Mouse (Mus musculus) spleen, adult 18-20 months (tissue): ENCODE data around the gene A2ml1.
"Not testable (repeated sequence)": the region's sequence is repeated elsewhere in the genome, so short reads cannot be mapped to it uniquely, and the experiment has no call there.

Experiments
- DNase-seq, 2 experiments: peaks; one replicate each; pipeline ENCODE4 v3.0.0; 2022; ENCODE audit warnings: mixed read lengths in 2 of 2

A2ml1 gene

DNA sequence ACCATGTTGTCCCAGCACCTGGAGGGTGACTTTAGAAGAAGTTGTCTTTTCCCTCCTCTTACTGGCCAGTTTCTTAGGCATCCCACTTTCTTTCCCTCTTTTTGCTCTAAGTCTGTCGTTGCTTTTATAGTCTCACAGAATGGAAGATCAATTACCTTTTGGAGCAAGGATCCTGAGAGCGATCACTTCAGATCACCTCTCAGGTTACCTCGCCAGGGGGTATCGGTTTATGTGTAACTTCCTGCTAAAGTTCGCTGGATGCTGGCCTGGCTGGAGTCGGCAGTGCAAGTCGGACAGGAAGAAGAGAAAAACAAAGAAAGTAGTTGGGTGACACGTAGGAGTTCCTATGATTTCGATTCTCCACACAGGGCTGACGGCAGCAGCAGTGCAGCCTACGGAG, at the start of gene A2ml1:
Gene A2ml1, minus strand, starts transcription at position 101 of the 400 bp plus-strand sequence.
- DNase-seq: no peak

DNA sequence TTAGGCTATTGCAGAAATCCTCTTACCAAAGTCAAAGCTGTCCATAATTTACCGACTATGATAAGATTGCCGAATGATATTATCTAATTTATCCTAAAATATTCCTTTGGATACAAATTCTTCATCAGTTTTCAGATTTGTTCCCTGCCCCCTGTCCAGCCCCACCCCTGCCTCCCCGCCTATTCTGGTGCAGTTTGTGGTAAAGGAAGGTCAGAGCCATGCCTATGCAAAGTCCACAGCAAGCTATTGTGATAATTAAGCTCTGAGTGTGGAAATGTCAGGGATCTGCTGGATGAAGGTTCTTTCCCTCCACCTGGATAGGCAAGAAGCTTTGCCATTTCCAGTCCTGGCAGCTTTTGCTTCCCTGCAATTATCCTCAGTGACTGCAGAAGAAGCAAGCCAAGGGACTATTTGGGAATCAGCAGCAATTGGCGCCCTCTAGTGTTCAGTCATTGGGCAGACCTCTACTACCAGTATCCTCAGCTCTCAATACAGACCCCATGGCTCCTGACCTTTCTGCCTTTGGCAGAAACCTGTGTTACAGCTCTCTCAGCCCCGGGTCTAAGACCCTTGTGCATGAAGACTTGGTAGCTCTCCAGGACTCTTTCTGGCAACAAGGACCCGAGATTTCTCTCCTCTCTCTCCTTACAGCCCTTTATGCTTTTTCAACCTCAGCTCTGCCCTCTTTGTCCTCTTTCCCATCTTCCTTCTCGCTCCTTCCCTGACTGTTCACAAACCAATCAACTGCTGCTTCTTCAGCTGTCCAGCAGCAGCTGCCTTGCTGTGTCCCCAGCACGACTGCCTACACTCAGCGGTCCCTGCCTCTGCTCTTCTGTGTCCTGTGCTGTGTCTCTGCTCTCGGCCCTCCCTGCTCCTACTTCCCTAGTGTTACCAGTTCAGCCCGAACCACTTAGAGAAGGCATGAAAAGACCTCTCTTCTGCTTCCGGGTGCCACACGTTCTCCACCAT, 48.6 kb upstream of the A2ml1 start:
- DNase-seq: peak in 1 of 2 experiments; percentile 28

DNA sequence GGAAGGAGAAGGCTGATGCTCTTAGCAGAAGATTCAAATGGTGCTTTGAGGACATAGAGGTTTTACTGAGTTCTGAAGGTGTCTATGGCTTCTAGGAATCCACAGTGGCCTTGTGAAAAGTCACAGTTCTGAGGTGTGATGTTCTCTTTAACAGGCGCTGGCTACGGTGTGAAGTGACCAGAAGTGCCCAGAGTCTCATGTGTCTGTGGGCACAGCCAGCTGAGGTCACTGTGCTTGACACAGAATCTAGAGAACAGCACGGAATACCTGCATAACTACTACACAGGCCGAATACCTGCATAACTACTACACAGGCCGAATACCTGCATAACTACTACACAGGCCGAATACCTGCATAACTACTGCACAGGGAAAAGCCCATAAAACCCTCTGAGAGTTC, 43.8 kb upstream of the A2ml1 start:
- DNase-seq: not testable (repeated sequence)

DNA sequence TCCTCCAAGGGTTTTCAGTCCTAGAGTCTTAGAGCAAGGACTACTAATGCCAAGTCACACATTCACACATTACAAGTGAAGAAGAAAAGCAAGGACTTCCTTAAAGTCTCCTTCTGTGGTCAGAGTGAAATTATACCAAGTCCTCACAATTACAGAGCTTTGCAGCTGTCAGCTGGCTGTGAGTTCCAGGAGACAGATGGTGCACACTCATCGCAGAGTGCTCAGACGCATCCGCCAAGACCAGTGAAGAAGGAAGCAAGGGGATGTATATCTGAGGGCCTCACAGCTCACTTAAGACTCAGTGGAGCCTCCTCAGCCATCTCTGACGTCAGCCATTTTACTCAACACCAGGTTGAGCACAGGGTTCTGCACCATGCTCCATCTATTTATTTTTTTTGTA, 43.0 kb upstream of the A2ml1 start:
- no peak for DNase-seq

DNA sequence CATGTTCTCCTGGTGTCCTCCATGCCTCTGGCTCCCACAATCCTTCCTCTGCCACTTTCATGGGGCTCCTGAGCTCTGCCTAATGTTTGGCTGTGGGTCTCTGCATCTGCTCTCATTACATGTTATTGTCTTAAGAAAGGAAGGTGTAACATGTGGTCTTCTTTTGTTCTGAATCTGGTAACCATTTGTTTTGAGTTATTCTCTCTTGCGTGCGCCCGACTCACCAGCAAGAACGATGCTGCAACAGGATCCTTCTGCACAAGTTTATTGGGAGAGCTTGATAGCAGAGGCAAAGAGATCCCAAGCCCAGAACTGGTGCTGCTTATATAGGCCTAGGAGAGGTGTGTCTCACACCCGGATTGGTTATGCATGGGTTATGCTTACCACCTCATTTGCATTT, 42.0 kb upstream of the A2ml1 start, which contains the start of gene Klrb1a:
Gene Klrb1a, minus strand, starts transcription at position 101 of the 400 bp plus-strand sequence.
- not testable (repeated sequence) for DNase-seq

DNA sequence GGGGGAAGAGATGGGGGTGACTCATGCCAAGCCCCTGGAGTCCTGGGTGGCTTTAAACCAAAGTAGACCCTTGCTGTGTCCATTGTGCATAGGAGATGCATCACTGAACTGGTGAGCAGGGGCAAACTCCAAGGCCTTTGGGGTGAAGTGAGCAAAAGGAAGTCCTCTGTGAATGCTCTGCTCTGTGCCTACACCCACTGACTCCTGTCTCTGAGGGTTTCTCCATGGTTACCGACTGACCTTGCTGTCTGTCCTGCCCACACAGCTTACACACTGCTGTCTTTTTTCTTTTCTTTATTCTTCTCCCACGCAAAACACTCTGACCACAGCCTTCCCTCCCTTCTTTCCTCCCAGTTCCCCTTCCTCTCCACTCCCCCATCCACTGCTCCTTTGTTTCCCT, 41.3 kb upstream of the A2ml1 start:
- no peak for DNase-seq

DNA sequence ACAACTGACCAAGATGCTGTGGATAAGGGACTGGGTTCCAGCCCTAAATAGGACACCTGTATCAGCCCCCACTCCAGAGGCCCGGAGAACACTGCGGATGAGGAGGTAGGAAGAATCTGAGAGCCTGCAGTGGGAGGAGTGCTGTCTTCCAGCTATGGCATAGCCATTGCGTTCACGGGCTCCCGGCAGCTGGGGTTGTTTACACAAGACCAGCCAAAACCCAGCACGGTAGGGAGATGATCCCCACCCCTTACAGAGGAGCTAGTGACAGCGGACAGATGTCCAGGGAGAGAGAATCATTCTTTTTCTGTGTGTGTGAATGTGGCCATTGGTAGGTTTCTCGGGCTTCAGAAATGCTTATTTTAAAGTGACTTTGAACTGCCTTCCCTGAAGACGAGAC, 24.9 kb upstream of the A2ml1 start:
- DNase-seq: no peak

DNA sequence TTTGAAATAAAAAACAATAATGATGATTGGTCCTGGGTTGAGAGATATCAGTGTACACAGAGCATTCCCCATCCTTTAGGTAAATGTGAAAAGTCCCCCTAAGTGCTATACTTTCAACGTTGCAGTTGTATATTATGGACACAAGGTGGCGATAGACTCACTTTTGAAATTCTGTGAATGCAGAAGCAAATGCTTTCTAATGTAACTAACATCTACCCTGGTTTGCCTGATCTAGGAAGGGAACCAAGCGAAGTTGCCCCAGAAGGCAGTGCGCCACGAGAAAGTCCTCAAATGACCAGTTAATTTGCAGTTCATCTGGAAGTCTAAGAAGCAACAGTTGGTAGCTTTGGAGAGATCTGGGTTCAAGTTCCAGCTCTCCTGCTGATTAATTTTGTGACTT, 23.1 kb upstream of the A2ml1 start:
- DNase-seq: peak in 1 of 2 experiments; percentile 35

DNA sequence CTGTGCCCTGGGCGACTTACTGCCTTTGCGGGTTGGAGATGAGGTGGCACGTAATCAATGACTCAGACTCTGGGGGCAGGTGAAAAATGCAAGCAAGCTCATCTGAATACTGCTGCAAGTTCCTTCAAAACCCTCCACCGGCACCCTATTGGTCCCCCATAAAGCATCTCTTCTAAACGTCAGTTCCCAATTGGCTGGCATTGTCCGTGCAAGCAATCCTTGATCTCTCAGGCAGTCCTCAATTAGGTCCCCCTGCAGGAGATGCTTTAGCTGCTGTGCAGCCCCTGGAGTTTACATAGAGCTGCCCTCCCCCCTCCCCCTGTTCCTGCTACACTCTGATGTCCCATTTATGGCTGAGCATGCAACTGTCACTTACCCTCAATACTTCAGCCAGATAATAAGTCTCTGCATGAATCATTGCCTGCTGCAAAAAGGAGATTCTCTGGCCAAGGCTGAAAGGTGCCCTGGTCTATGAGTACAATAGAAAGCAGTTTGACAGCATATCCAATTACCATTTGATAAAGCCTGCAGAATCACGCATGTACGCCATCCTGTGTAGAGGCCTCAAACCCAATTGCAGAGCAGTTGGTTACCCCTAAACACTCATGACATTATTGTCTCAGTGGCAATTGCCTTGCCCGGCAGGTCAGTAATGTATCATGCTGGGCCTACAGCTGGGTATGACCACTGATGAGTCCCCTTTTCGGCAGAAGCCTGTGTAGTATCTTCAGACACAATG, 21.2 kb upstream of the A2ml1 start:
- DNase-seq: no peak

DNA sequence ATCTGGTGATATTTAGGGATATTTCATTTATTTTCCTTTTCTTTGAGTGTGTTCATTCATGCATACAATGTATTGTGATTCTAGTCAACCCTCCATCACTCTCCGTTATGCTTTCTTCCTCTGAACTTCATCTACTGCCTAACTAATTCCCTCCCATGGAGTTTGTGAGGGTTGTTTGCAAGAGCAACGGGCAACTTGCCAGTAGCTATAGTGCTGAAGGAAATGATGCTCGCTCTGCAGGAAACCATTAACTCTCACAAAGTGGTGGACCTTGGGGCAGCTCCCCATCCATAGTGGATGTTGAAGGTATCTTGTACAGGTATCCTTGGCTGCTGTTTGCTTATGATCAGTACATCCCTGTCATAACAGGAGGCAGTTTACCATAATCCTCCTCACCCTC, 20.6 kb upstream of the A2ml1 start:
- no peak for DNase-seq

DNA sequence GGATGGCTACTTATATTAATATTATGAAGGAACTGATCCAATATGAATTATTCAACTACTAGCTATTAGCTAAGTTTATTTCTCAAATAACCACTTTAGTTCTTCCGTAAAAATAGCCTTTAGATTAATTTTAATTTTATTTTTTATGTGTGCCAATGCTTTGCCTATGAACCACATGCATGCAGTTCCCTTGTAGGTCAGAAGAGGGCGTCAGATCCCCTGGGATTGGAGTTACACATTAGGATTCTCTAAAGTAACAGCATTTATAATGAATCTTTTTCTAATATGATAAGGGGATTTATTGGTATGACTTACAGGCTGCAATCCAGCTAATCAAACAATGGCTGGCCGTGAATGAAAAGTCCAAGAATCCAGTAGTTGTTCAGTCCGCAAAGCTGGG, 18.1 kb upstream of the A2ml1 start:
- no peak for DNase-seq

DNA sequence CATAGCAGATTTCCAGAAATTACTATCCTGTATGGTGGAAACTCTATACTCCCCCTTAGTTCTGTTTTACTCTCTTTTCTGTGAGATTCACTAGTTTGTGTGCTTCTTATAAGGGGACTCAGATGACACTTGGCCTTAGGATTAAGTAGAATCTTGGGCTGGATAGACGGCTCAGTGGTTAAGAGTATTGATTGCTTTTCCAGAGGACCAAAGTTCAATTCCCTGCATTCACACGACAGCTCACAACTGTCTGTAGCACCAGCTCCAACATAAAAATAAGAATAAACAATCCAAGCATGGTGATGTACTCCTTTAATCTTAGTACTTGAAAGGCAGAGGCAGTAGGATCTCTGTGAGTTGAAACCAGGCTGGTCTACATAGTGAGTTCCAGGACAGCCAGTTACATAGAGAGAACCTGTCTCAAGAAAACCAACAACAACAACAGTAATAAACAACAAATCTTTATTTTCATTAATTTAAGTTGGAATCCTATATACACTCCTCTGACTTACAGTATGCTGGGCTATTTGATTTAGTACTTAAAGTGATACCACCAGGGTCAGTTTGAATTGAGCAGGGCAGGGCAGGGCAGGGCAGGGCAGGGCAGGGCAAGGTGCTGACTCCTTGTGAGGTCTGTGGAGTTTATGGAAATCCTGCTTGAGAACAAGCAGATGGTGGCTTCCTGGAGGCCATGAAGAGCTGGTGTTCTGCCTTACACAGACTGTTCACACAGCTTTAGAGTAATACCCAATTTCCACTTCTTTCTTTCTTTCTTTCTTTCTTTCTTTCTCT, 17.0 kb upstream of the A2ml1 start:
- DNase-seq: no peak

DNA sequence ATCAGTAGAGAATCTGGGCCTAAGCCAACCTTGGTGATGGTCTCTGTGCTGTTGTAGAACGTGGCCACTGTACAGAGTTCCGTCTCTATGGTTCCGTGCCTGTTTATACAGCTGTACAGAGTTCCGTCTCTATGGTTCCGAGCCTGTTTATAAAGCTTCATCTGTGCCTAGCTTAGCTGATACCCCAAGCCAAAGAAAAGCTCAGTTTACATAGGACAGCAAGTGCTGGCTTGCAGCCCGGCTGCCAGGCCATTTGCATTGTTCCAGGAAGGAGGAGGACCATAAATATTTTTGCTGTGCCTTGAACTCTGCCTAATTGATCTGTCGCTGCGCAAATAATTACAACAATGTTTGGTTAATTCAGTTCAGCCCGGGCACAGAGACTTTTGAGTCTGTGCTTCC, 15.7 kb upstream of the A2ml1 start:
- no peak for DNase-seq

DNA sequence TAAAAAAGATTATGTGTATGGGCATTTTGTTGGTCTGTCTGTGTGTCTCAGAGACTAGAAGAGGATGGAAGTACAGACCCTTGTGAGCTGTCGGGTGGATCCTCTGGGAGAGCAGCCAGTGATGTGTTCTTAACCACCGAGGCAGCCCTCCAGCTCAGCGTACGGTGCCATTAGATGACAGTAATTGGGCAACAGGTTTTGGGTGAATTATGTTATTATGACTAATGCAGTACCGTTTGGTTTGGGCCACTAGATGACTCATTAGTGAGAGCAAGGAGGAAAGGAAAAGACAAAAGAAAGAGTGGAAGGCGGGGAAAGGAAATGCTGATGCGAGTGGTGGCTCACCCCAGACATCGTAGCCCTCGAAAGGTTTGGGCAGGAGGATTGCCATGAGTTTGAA, 13.2 kb upstream of the A2ml1 start:
- no peak for DNase-seq

DNA sequence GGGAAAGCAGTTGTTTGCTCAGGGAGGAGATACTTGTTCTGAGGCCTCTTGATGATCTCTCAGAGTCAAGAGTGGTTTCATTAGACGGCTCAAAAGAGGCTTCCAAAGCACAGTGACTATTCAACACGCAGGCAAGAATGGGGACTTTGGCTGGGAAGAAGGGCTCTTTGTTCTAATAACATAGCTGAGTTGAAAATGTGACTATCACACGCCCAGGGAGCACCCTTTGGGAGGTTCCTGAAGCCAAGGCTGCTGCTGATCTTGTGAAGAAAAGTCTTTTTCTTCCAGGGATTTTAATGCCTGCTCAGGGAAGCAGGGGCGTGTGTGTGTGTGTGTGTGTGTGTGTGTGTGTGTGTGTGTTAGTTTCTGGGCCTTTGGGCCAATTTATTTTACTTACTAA, 8.0 kb upstream of the A2ml1 start:
- no peak for DNase-seq

DNA sequence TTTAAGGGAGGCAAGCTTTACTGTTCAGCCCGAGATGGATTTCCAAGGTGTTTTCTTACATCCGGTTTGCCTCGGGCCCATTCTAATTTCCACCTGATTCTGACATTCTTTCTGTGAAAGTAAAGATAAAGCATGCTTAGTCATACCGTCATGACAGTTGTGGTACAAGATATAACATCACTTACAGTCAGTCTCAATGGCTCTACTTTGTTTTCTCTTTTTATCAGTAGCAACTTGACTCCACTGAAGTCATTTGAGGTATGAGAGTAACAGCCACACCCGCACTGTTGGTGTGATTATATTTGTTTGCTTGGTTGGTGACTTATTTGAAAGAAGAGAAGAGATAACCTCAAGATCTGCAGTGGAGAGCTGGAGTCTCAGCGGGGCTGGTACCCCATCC, 6.2 kb upstream of the A2ml1 start:
- DNase-seq: no peak

DNA sequence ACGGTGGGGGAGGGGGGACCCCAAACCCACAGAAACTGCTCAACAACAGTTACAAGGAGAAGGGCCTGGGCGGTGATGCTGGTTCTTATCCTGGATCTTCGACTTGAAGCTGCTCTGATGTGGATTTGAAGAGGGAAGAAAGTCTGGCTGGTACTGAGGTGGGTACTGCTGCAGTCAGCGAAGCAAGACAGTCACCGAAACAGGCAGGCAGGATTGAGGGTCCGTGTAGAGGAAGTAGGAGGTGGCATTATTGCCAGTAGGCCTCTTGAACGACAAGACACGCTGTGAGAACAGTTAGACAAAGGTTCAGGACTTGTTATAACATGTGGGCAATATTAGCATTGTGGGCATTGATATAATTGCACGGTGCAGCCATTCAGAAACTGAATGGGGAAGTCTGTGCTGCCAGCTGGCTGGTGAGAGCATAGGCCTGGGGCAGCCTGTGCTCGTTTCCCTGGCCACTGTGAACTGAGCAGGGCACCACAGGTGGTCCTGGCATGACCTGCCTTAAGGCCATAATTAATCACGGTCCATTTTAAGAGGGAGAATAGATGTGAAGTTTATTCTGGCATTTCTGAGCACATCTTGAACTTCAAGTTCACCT, 4.3 kb upstream of the A2ml1 start:
- DNase-seq: no peak

DNA sequence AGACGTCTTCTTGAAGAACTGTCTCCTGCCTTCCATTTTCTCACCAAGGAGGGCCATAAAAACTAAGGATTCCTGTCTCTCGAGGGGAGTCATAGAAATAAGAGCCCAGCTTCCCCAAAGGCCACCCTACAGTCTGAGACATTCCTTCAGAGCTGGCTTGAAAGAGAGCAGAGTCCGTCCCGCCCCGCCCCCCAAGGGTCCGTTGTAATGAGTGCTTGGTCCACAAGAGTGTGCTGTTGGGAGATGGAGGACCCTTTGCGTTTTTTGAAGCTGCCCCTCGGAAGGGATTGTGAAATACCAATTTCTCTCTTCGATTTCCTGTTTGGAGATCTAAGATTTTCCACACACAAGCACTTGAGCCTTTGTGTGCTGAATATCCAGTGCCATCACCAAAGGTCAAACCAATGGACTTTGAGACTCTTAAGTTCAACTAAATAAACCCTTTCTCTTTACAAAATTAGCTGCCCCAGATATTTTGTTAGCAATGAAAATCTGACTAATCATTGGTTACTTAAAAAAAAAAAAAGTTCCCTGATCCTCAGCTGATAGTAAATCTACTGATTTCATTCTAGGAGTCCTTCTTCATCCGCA, 2.8 kb upstream of the A2ml1 start:
- no peak for DNase-seq

DNA sequence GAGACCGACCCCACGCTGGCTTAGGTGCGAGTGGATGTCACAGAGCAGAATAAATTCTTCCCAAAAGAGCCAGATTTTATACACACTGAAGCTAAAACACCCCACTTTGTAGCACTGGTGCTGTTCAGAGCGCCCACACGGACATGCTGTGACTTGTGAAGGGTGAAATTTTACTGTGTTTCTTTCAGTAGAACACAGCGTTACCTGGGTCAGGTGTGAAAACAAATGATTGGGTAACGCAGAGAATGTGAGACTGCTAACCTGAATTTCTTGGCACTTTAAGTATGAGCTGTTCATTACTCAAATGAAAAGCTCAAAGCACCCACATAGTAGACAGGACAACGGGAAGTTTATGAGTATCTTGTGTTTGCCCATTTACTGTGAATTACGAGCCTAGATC, 4.1 kb downstream of the A2ml1 start:
- no peak for DNase-seq

DNA sequence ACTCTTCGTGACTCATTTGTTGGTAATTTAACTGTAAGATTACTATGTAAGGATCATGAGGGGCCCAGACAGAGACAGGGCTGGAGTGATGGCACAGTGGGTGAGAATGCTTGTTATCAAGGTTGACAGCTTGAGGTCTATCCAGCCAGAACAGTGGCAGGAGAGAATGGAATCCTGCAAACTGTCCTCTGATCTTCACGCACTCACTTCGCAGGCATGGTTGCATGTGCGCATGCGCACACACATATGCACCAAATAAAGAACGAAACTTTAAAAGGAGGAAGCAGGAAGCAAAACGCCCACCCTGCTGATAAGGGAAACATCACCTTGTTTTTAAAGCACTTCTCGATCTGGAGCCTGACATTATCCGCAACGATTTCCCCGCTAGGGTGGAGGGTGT, 14.8 kb downstream of the A2ml1 start:
- no peak for DNase-seq

DNA sequence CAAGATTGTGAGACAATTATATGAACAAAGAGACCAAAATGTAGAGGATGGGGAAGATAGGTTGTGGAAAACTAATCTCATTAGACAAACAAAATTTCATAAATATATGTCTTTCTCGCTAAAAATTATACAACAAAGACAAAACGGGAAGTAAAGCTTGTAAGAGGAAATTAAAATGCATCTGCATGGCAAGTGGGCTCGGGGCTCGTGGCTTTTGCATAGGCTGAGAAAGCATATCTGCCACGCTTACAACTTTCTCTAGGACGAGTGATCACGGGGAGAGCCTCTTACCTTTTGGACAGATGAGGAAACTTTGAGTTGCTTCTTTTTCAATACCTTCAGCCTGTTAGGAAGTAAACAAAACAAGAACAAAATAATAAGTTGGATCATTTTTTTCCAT, 27.4 kb downstream of the A2ml1 start:
- no peak for DNase-seq
